Mouse (Mus musculus) heart, embryonic 15.5 days (tissue): ENCODE data around the gene Vav2. TPM values are rescaled to one million over a fixed set of nuclear protein-coding genes. Genes with fewer than 3 reads are reported as not detected.
A peak's percentile ranks its signal among the peaks of the same experiment; 100 is the strongest.

ENCODE experiments used
- ATAC-seq: fragments of 200-750 bp; cut with Nextera tagmentation; replicated peaks from 2 replicates; pipeline ENCODE4 v1.8.0; 2017; ENCODE audit warnings: low read depth, moderate TSS enrichment; ENCODE audit not compliant: insufficient number of reproducible peaks, insufficient read depth, low FRiP score
- H3K27ac ChIP-seq: fragments of 300-500 bp; sonication (generic); 2 replicates; pipeline ENCODE4 v1.5.1; 2015; ENCODE audit warnings: mild to moderate bottlenecking, inconsistent platforms
- H3K27me3 ChIP-seq: fragments of 300-500 bp; sonication (generic); 2 replicates; pipeline ENCODE4 v1.6.1; 2015; ENCODE audit warnings: inconsistent platforms
- H3K36me3 ChIP-seq: fragments of 300-500 bp; sonication (generic); 2 replicates; pipeline ENCODE4 v1.6.1; 2015; ENCODE audit warnings: mild to moderate bottlenecking, inconsistent platforms
- H3K4me1 ChIP-seq: fragments of 300-500 bp; sonication (generic); replicated peaks from 2 replicates; pipeline ENCODE4 v1.6.1; 2015; ENCODE audit warnings: inconsistent platforms
- H3K4me2 ChIP-seq: fragments of 300-500 bp; sonication (generic); 2 replicates; pipeline ENCODE4 v1.6.1; 2015; ENCODE audit warnings: inconsistent platforms, mild to moderate bottlenecking, moderate library complexity
- H3K4me3 ChIP-seq: fragments of 300-500 bp; sonication (generic); 2 replicates; pipeline ENCODE4 v1.5.1; 2015; ENCODE audit warnings: mild to moderate bottlenecking, inconsistent platforms
- H3K9ac ChIP-seq: fragments of 300-500 bp; sonication (generic); 2 replicates; pipeline ENCODE4 v1.6.1; 2015; ENCODE audit warnings: mild to moderate bottlenecking, inconsistent platforms
- H3K9me3 ChIP-seq: fragments of 300-500 bp; sonication (generic); replicated peaks from 2 replicates; pipeline ENCODE4 v1.6.1; 2016; ENCODE audit warnings: inconsistent platforms
- WGBS: fragments of 180-500 bp; shearing (Covaris S2); methylation state at CpG from one replicate; pipeline ENCODE4 v1.1.7; 2015; ENCODE audit warnings: mixed read lengths; 5-methylcytosine and 5-hydroxymethylcytosine counted together
- microRNA-seq: library from miRNA; unstranded; fragments of <30 nt; microRNA quantifications from one replicate; pipeline ENCODE4, GENCODE M21; 2016
- polyA plus RNA-seq: library from polyadenylated mRNA; unstranded; fragments of >200 nt; fragmentation: Nextera tagmentation; extraction: Ambion mirVana; gene quantifications from 2 replicates; pipeline ENCODE4 v1.2.1, GENCODE M21; 2015

Gene Vav2
- polyA plus RNA-seq, 1 experiment from 2014 or later: 3.1 TPM

- ATAC-seq: peak; percentile 80
- Histone ChIP-seq H3K9me3 (no peaks in the 10 kb centered on the region), H3K36me3 (no peaks in the 10 kb centered on the region), H3K4me2 (no peak overlapping the region), H3K27ac (peak overlapping the region; percentile 82), H3K4me1 (peaks cover 35% of the 10 kb centered on the region), H3K27me3 (no peaks in the 10 kb centered on the region), H3K9ac (no peak overlapping the region), H3K4me3 (no peak overlapping the region)
- 56% methylated on average over 2 of the region's 2 CpGs for WGBS
Measured at GRCm38 (mm10) chr2:27218121-27218544, 208.7 kb downstream of the Vav2 start.

DNA sequence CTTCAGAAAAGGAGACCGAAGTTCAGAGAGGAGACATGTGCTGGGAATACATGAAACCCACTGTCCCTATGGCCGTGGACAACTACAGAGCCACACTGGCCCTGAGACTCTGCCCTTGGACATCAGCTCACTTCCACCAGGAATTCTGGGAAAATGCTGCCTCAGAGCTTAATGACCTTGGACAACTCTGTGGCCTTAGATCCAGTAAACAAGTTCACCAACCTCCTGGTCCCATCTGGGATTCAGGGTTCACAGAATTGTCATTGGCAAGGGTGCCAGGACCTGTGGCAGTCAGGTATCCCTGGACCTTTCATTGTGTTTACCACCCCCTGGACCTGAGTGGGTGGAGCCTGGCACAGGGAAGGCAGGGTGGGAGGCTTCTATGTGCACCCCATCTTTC lies 211.3 kb downstream of the Vav2 start:
- no peak for ATAC-seq
- peaks cover 61% of the 10 kb centered on the region for H3K4me1 ChIP-seq

More for the DNA sequence above, 211.3 kb downstream of the Vav2 start:
- Histone ChIP-seq H3K27ac (no peak overlapping the region), H3K9ac (no peak overlapping the region), H3K4me3 (no peak overlapping the region), H3K27me3 (no peaks in the 10 kb centered on the region), H3K9me3 (no peaks in the 10 kb centered on the region), H3K36me3 (no peaks in the 10 kb centered on the region), H3K4me2 (no peak overlapping the region)
- 72% methylated on average over 2 of the region's 2 CpGs for WGBS

Small RNA genes lying within 50 kb of the gene (microRNA-seq; reads per million reads assigned to microRNA genes)
- gene Gm24049 (not detected), gene Mir7578 (not detected)

Other genes starting within 250 kb of the Vav2 start
- gene Sardh, start 178.7 kb downstream of the Vav2 start, polyA plus RNA-seq: 18.7 and 21.4 TPM in 2 replicates
- 3.0 and 4.8 TPM in 2 replicates for gene Brd3os, start 15.3 kb upstream of the Vav2 start, polyA plus RNA-seq
- 52.9 and 65.0 TPM in 2 replicates for gene Brd3, start 80.6 kb upstream of the Vav2 start, polyA plus RNA-seq
- gene Wdr5, start 88.1 kb upstream of the Vav2 start, polyA plus RNA-seq: 26.7 and 34.0 TPM in 2 replicates
- 6.6 and 9.5 TPM in 2 replicates for gene Rxra, start 249.4 kb upstream of the Vav2 start, polyA plus RNA-seq